Mouse (Mus musculus): ENCODE data around the gene Clec4d.

DNA sequence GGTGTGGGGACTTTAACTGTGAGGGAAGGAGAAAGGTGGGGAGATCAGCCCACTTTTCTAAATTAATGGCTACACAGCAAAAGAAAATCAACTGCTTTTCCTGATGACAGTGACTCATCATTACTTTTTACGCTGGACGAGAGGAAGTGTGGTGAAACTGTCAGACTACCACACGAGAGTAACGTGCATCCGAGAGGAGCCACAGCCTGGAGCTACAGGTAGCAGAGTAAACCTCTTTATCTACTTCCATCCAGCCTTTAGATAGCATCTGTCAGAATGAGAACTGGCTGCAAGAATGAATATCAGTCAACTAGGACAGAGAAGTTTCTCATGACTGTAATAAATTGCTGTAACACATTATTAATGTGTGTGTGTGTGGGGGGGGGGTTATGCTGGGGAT, 5.0 kb downstream of the Clec4d start:
- TF ChIP-seq CTCF (IDR thresholded peaks at IDR 0.05; ENCODE audit: insufficient read depth, low read depth, low read length), result no peak
- TF ChIP-seq POLR2A (IDR thresholded peaks at IDR 0.05; ENCODE audit: insufficient read depth, low read depth, low read length), result no peak

Data from olfactory bulb, adult 2 months (tissue).